Mouse (Mus musculus): ENCODE results near the gene Csf3. TPM values are rescaled to one million over a fixed set of nuclear protein-coding genes. Genes with fewer than 3 reads are reported as not detected.
A peak's percentile ranks its signal among the peaks of the same experiment; 100 is the strongest.
"Not testable (repeated sequence)": the region's sequence is repeated elsewhere in the genome, so short reads cannot be mapped to it uniquely, and the experiment has no call there.

Csf3 gene
- polyA plus RNA-seq, 1 experiment from 2014 or later: not detected

DNA sequence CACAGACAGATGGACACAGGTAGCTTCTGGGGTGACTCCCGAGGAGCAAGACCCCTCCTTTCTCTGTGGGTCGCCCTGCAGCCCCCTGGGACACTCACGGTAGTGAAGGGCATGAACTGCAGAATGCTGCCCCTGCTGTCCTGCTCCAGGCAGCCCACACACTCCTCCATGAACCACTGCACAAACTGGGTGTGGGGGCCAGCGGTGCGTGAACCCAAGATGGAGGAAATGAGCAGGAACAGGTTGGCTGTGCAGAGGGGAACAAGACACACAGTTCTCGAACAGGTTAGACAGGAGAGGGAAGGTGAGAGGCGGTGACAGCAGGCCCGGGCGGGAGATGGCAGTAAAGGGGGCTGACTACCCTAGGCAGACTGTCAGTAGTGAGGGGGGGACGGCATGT lies 4.0 kb downstream of the Csf3 start:
- Histone ChIP-seq H3K9me3 (ENCODE audit: control insufficient read depth, low read length) (no peaks in the 10 kb centered on the region), H3K9ac (ENCODE audit: low read length) (no peak overlapping the region), H3K4me2 (ENCODE audit: low read depth, low read length) (no peak overlapping the region), H3K27me3 (ENCODE audit: control insufficient read depth, insufficient read depth, low read depth, low read length) (no peaks in the 10 kb centered on the region), H3K27ac (ENCODE audit: low read length) (no peak overlapping the region), H3K36me3 (ENCODE audit: control insufficient read depth, insufficient read depth, low read length) (peaks cover 21% of the 10 kb centered on the region), H3K4me3 (ENCODE audit: low read length) (no peak overlapping the region), H3K4me1 (replicated peaks; ENCODE audit: control insufficient read depth, insufficient read depth, low read length) (peaks cover 43% of the 10 kb centered on the region)
- 78% methylated on average over 10 of the region's 10 CpGs for WGBS
- no peak for ATAC-seq (ENCODE audit: low read depth)

DNA sequence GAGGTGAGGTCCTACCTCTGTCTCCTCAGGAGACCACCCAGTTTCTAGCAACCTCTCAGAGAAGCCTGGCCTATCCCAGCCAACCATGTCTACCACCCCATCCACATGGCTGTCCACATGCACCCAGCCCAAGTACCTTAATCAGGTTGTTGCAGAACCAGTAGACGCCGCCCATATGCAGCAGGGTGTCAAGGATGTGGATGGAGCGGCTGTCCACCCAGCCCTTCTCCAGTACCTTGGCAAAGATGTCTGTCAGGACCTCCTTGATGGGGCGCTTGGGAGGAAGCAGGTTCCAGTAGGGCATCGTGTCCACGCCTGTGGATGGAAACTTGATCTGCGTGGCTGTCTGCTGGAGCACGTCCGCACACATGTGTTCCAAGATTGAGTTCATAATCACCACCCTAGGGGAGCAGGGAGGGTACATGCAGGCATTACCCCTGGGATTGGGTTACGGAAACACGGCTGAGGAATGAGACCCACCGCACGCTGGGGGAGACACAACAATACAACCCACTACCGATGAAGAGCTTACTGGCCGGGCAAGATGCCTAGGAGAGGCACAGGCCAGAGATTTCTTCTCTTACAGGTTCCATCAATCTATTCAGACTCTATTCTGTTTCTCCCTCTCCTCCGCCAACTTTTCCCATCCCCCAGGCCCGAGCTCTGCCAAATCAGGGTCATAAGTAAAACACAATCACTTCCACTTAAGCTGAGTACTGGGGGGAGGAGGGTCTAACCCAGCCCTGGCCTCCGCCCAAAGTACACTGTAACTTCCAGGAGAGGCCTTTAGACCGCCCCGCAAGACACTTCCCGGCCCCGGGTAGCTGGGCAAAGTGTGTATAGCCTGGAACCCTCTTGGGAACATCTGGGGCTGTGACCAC lies 6.6 kb downstream of the Csf3 start:
- no peak overlapping the region; the same call in 1 of the 2 replicates for H3K4me3 ChIP-seq (ENCODE audit: low read length)
- peaks cover 25% of the 10 kb centered on the region for H3K36me3 ChIP-seq (ENCODE audit: control insufficient read depth, insufficient read depth, low read length)
- peak; percentile 81 for ATAC-seq (ENCODE audit: low read depth)

DNA sequence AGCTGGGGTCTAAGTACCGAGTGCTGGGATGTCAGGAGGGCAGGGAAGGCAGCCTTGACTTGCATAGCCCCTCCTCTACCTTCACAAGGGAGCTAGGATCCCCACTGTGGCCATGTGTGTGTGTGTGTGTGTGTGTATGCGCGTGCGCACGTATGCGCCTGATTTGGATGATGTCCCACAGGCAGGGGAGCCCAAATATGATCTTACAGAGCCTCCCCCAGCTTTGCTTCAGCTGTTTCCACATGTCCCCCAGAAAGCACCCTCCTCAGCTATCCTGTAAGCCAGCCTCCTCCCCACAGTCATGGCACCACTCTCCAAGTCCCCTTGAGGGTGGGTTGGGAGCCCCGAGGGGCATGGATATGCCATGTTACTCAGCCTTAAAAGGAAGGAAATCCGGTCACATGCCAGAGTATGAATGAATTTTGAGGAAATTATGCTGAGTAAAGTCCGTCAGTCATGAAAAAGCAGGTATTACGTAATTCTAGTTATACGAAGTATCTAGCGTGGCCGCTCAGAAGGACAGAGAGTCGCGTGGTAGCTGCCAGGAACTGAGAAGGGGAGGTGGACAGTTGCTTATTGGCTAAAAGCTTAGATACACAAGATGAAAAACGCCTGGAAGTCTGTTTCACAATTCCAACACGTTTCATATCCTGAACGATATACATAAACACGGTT lies 7.4 kb downstream of the Csf3 start:
- Histone ChIP-seq H3K4me1 (replicated peaks; ENCODE audit: control insufficient read depth, insufficient read depth, low read length) (peaks cover 43% of the 10 kb centered on the region), H3K4me2 (ENCODE audit: low read depth, low read length) (peak overlapping the region; percentile 26), H3K4me3 (ENCODE audit: low read length) (no peak overlapping the region; the same call in 1 of the 2 replicates), H3K27ac (ENCODE audit: low read length) (peak overlapping the region; percentile 96), H3K9ac (ENCODE audit: low read length) (peak overlapping the region; percentile 39; the same call in 1 of the 2 replicates), H3K36me3 (ENCODE audit: control insufficient read depth, insufficient read depth, low read length) (peaks cover 25% of the 10 kb centered on the region), H3K27me3 (ENCODE audit: control insufficient read depth, insufficient read depth, low read depth, low read length) (no peaks in the 10 kb centered on the region), H3K9me3 (ENCODE audit: control insufficient read depth, low read length) (no peaks in the 10 kb centered on the region)
- ATAC-seq (ENCODE audit: low read depth): peak; percentile 69
- WGBS: 36% methylated on average over 19 of the region's 19 CpGs

More for the DNA sequence above, 6.6 kb downstream of the Csf3 start:
- Histone ChIP-seq H3K27ac (ENCODE audit: low read length) (peak overlapping the region; percentile 96), H3K4me2 (ENCODE audit: low read depth, low read length) (peak overlapping the region; percentile 26), H3K4me1 (replicated peaks; ENCODE audit: control insufficient read depth, insufficient read depth, low read length) (peaks cover 43% of the 10 kb centered on the region), H3K9ac (ENCODE audit: low read length) (peak overlapping the region; percentile 39), H3K9me3 (ENCODE audit: control insufficient read depth, low read length) (no peaks in the 10 kb centered on the region), H3K27me3 (ENCODE audit: control insufficient read depth, insufficient read depth, low read depth, low read length) (no peaks in the 10 kb centered on the region)
- 46% methylated on average over 22 of the region's 22 CpGs for WGBS

DNA sequence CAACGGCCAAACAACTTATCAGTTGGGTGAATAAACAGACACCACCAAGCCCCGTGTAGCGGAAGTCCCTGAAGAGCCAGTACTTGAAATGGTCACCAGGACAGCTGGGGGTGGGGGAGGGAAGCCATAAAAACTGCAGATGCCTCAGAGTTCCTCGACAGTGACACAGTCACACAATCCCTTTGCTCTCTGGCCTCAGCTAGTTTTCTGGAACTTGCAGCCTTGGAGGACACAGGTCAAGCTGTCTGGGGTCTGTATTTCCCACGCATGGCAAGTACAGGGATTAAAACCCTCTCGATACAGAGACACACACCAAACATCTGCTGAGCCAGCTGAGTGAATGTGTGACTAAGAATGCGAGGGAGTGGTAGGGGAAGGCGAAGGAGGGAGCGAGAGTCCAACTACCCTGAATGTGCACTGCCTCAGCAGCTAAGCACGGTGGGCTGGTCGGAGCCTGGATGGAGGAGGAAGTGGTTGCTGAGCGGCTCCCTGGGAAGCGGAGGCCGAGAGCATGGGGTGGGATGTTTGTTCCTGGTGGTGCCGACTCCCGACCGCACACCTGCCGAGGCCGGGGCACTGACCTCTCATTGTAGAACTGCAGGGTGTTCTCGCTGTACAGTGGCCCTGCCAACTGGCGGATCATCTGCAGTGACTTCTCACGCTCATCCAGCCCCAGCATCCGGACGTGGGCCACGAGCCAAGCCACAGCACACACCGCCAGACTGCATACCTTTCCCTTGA lies 8.1 kb downstream of the Csf3 start:
- Histone ChIP-seq H3K4me3 (ENCODE audit: low read length) (no peak overlapping the region), H3K27ac (ENCODE audit: low read length) (peak overlapping the region; percentile 96), H3K4me2 (ENCODE audit: low read depth, low read length) (peak overlapping the region; percentile 3; the same call in 1 of the 2 replicates), H3K9me3 (ENCODE audit: control insufficient read depth, low read length) (no peaks in the 10 kb centered on the region), H3K36me3 (ENCODE audit: control insufficient read depth, insufficient read depth, low read length) (peaks cover 25% of the 10 kb centered on the region), H3K27me3 (ENCODE audit: control insufficient read depth, insufficient read depth, low read depth, low read length) (no peaks in the 10 kb centered on the region), H3K4me1 (replicated peaks; ENCODE audit: control insufficient read depth, insufficient read depth, low read length) (peaks cover 43% of the 10 kb centered on the region), H3K9ac (ENCODE audit: low read length) (peak overlapping the region; percentile 8; the same call in 1 of the 2 replicates)
- WGBS: 45% methylated on average over 26 of the region's 26 CpGs
- ATAC-seq (ENCODE audit: low read depth): peak; percentile 60

DNA sequence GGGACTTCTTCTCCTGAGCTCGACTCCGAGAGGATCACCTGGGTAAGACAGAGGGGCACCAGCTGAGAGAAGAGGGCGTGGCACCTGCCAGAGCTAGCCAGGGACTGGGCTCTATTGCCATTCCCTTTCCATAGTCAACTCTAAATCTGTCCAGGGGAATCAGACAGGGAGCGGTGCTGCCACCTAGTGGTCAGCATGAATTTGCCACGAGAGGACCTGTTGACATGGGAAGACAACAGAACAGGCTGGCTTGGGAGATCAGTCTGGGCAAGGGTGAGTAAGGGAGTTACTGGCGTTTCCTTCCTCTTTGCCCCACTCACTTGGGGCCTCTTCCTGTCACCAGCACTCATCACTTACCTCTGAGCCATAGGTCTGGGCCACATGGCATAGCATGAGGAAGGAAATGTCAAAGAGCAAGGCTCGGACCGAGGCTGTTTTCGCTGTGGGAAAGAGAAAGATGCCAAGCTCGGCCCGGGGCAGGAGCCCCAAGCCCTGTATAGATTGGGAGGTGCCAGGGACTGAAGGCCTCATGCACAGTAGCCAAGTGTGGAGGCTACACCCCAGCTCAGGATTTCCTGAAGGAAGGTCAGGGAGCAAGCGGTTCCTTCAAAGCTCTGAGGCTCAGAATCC lies 9.5 kb downstream of the Csf3 start:
- H3K4me3 ChIP-seq (ENCODE audit: low read length): no peak overlapping the region
- 0 out of 2 replicates have a peak, but pooled peaks have one; percentile 10 for ATAC-seq (ENCODE audit: low read depth)
- no peaks in the 10 kb centered on the region for H3K9me3 ChIP-seq (ENCODE audit: control insufficient read depth, low read length)
- no peaks in the 10 kb centered on the region for H3K27me3 ChIP-seq (ENCODE audit: control insufficient read depth, insufficient read depth, low read depth, low read length)
- H3K9ac ChIP-seq (ENCODE audit: low read length): no peak overlapping the region
- H3K4me2 ChIP-seq (ENCODE audit: low read depth, low read length): no peak overlapping the region
- H3K36me3 ChIP-seq (ENCODE audit: control insufficient read depth, insufficient read depth, low read length): peaks cover 15% of the 10 kb centered on the region; the same call in 1 of the 2 replicates
- peaks cover 43% of the 10 kb centered on the region for H3K4me1 ChIP-seq (replicated peaks; ENCODE audit: control insufficient read depth, insufficient read depth, low read length)
- H3K27ac ChIP-seq (ENCODE audit: low read length): peak overlapping the region; percentile 31
- WGBS: 48% methylated on average over 12 of the region's 12 CpGs

DNA sequence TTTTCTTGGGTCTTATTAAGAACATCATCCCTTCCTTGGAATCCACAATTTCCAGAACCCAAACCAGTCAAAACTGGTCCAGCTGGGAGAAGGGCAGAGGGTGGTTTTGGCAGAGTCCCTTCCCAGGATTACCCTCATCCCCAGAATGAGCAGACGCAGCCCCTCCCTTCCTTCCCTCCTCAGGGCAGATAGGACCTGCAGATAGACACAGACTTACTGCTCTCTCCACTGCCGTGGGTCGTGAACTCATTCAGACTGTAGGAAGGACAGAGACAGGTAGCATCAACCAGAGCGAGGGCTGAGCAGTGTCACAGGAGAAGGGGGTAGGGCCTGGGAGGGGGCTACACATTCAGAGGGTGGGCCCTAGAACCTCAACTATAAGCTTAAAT lies 10.0 kb downstream of the Csf3 start:
- ATAC-seq (ENCODE audit: low read depth): no peak
- H3K9me3 ChIP-seq (ENCODE audit: control insufficient read depth, low read length): no peaks in the 10 kb centered on the region
- no peaks in the 10 kb centered on the region for H3K27me3 ChIP-seq (ENCODE audit: control insufficient read depth, insufficient read depth, low read depth, low read length)
- peak overlapping the region; percentile 31 for H3K27ac ChIP-seq (ENCODE audit: low read length)
- H3K4me3 ChIP-seq (ENCODE audit: low read length): no peak overlapping the region
- peaks cover 12% of the 10 kb centered on the region; the same call in 1 of the 2 replicates for H3K36me3 ChIP-seq (ENCODE audit: control insufficient read depth, insufficient read depth, low read length)
- WGBS: 72% methylated on average over 4 of the region's 4 CpGs
- H3K4me1 ChIP-seq (replicated peaks; ENCODE audit: control insufficient read depth, insufficient read depth, low read length): peaks cover 43% of the 10 kb centered on the region
- H3K4me2 ChIP-seq (ENCODE audit: low read depth, low read length): no peak overlapping the region
- H3K9ac ChIP-seq (ENCODE audit: low read length): no peak overlapping the region

DNA sequence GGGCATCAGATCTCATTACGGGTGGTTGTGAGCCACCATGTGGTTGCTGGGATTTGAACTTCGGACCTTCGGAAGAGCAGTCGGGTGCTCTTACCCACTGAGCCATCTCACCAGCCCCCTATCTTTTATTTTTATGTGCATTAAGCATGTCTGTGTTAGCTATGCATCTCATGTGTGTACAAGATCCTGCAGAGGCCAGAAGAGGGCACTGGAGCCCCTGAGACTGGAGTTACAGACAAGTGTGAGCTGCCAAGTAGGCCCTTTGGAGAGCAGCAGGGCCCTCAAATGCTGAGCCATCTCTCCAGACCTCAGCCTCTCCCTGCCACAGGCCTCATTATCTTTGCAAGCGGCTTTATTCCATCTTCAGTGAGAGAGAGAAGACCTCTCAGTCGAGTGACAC lies 10.9 kb downstream of the Csf3 start:
- not testable (repeated sequence) for H3K4me3 ChIP-seq (ENCODE audit: low read length); H3K27ac ChIP-seq (ENCODE audit: low read length); H3K9me3 ChIP-seq (ENCODE audit: control insufficient read depth, low read length); H3K4me2 ChIP-seq (ENCODE audit: low read depth, low read length); H3K27me3 ChIP-seq (ENCODE audit: control insufficient read depth, insufficient read depth, low read depth, low read length); ATAC-seq (ENCODE audit: low read depth); H3K36me3 ChIP-seq (ENCODE audit: control insufficient read depth, insufficient read depth, low read length); H3K9ac ChIP-seq (ENCODE audit: low read length)
- WGBS: 74% methylated on average over 5 of the region's 6 CpGs
- H3K4me1 ChIP-seq (replicated peaks; ENCODE audit: control insufficient read depth, insufficient read depth, low read length): peaks cover 36% of the 10 kb centered on the region

DNA sequence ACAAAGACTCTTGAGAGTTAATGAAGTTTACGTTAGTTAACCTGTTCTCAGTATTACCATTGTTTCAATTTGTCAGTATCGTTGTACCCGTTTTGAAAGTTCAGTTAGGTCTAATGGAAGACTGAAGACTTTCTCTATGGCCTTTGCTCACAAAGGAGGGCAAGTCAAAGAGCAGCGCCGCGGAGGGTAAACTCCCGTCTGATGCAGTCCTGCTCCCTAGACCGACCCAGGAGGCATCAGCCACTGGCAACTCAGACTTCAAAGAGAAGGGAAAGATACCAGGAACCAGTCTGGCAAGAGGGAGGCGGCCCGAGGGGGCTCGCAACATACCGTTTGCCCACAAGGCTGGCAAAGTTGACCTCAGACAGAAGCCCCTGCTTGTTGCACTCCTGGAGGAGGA lies 12.6 kb downstream of the Csf3 start:
- Histone ChIP-seq H3K4me3 (ENCODE audit: low read length) (no peak overlapping the region), H3K9ac (ENCODE audit: low read length) (no peak overlapping the region), H3K9me3 (ENCODE audit: control insufficient read depth, low read length) (no peaks in the 10 kb centered on the region), H3K27me3 (ENCODE audit: control insufficient read depth, insufficient read depth, low read depth, low read length) (no peaks in the 10 kb centered on the region), H3K27ac (ENCODE audit: low read length) (peak overlapping the region; percentile 56), H3K36me3 (ENCODE audit: control insufficient read depth, insufficient read depth, low read length) (peaks cover 8% of the 10 kb centered on the region; the same call in 1 of the 2 replicates), H3K4me1 (replicated peaks; ENCODE audit: control insufficient read depth, insufficient read depth, low read length) (peaks cover 29% of the 10 kb centered on the region), H3K4me2 (ENCODE audit: low read depth, low read length) (no peak overlapping the region)
- WGBS: 60% methylated on average over 12 of the region's 12 CpGs
- ATAC-seq (ENCODE audit: low read depth): no peak

Data from lung, embryonic 16.5 days (tissue).